16 mouse cellular contexts compared by ENCODE assay signal in the genomic region with DNA sequence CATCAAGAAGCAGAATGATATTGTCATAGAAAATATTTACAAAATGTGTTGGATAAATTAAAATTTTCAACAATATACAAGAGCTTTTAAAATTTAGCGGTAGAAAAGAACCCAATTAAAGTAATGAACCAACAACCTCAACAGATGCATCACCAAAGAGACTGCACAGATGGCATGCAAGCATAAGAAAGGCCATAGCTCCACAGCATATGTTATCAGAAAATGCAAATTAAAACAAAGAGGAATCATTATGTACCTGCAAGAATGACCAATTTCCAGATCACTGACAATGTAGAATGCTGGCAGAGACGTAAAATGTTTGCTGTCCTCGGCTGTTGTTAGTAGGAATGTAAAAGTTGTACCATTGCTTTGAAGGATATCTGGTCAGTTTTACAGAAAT.
DNase-seq lines count a peak whose midpoint lies in the region; ATAC-seq and TF ChIP-seq lines count a peak whose summit lies in the region.
"Had no signal": no experiment of that assay in that cellular context is flagged by ENCODE, and none has a peak within 500 bp of the region (broad histone marks: within the 10 kb centered on the region; RNA-seq: fewer than 3 reads in every experiment).

No protein-coding gene starts in this region.

- H3K4me2 ChIP-seq in forebrain, embryonic 13.5 days, result no peak overlapping the region
- no peak overlapping the region for H3K4me2 ChIP-seq in forebrain, embryonic 12.5 days
- H3K4me2 ChIP-seq in forebrain, embryonic 15.5 days (replicated peaks), result no peak overlapping the region
- no peak overlapping the region for H3K4me2 ChIP-seq in forebrain, embryonic 16.5 days (ENCODE audit: low read length)
- H3K4me2 ChIP-seq: embryonic facial prominence, embryonic 12.5 days had no signal

- H3K9ac ChIP-seq in forebrain, embryonic 13.5 days, result no peak overlapping the region
- no peak overlapping the region for H3K9ac ChIP-seq in forebrain, embryonic 12.5 days
- H3K9ac ChIP-seq in forebrain, embryonic 15.5 days (replicated peaks), result no peak overlapping the region
- no peak overlapping the region for H3K9ac ChIP-seq in forebrain, embryonic 16.5 days (replicated peaks; ENCODE audit: low read depth, low read length)
- H3K9ac ChIP-seq: embryonic facial prominence, embryonic 12.5 days had no signal

- no peaks in the 10 kb centered on the region for H3K36me3 ChIP-seq in forebrain, embryonic 13.5 days (ENCODE audit: poor library complexity, severe bottlenecking)
- no peaks in the 10 kb centered on the region for H3K36me3 ChIP-seq in forebrain, embryonic 12.5 days (replicated peaks)
- H3K36me3 ChIP-seq in forebrain, embryonic 15.5 days, result no peaks in the 10 kb centered on the region
- H3K36me3 ChIP-seq in forebrain, embryonic 16.5 days (ENCODE audit: control insufficient read depth, insufficient read depth), result no peaks in the 10 kb centered on the region
- H3K36me3 ChIP-seq: embryonic facial prominence, embryonic 10.5 days; embryonic facial prominence, embryonic 12.5 days had no signal

- peak; percentile 69; the same call in 1 of the 2 replicates for ATAC-seq in forebrain, embryonic 13.5 days
- ATAC-seq in forebrain, embryonic 12.5 days (ENCODE audit: low FRiP score), result no peak
- ATAC-seq in forebrain, embryonic 15.5 days (replicated peaks), result 0 out of 2 replicates have a peak, but pooled peaks have one; percentile 55
- no peak for ATAC-seq in forebrain, embryonic 16.5 days

- TF ChIP-seq CTCF in brain, embryonic 14.5 days (IDR thresholded peaks at IDR 0.05; ENCODE audit: borderline replicate concordance, extremely low read depth, insufficient read depth, insufficient read length), result no peak

- DNase-seq in brain, embryonic 14.5 days (ENCODE audit: low read depth), result peak; percentile 68
- no peak for DNase-seq in lung, adult 18-20 months
- DNase-seq: adrenal gland, adult 2 months; adrenal gland, postnatal 10 days; adrenal gland, postnatal 25 days; cerebellum, adult 11-12 months; cerebellum, adult 2 months; cerebellum, adult 9-10 months; cerebellum, postnatal 10 days; cerebellum, postnatal 25 days had no signal

- H3K27ac ChIP-seq in forebrain, embryonic 13.5 days, result no peak overlapping the region
- H3K27ac ChIP-seq in forebrain, embryonic 12.5 days, result no peak overlapping the region
- H3K27ac ChIP-seq in forebrain, embryonic 15.5 days (replicated peaks), result no peak overlapping the region
- no peak overlapping the region for H3K27ac ChIP-seq in forebrain, embryonic 16.5 days (ENCODE audit: low read length)
- H3K27ac ChIP-seq: embryonic facial prominence, embryonic 10.5 days; embryonic facial prominence, embryonic 12.5 days had no signal

- no peak for TF ChIP-seq POLR2A in brain, embryonic 14.5 days (IDR thresholded peaks at IDR 0.05; ENCODE audit: borderline replicate concordance, extremely low read depth, insufficient read depth, insufficient read length, poor library complexity, severe bottlenecking)

- no peaks in the 10 kb centered on the region for H3K27me3 ChIP-seq in forebrain, embryonic 13.5 days
- no peaks in the 10 kb centered on the region for H3K27me3 ChIP-seq in forebrain, embryonic 12.5 days
- H3K27me3 ChIP-seq in forebrain, embryonic 15.5 days, result no peaks in the 10 kb centered on the region
- no peaks in the 10 kb centered on the region for H3K27me3 ChIP-seq in forebrain, embryonic 16.5 days (replicated peaks; ENCODE audit: control insufficient read depth, insufficient read depth, low read length)
- H3K27me3 ChIP-seq: embryonic facial prominence, embryonic 12.5 days had no signal

- no peaks in the 10 kb centered on the region for H3K4me1 ChIP-seq in forebrain, embryonic 13.5 days
- no peaks in the 10 kb centered on the region for H3K4me1 ChIP-seq in forebrain, embryonic 12.5 days
- H3K4me1 ChIP-seq in forebrain, embryonic 15.5 days, result no peaks in the 10 kb centered on the region
- H3K4me1 ChIP-seq in forebrain, embryonic 16.5 days (replicated peaks; ENCODE audit: control insufficient read depth, insufficient read depth, low read length), result no peaks in the 10 kb centered on the region
- H3K4me1 ChIP-seq: embryonic facial prominence, embryonic 10.5 days; embryonic facial prominence, embryonic 12.5 days had no signal

- no peak overlapping the region for H3K4me3 ChIP-seq in forebrain, embryonic 13.5 days
- no peak overlapping the region for H3K4me3 ChIP-seq in forebrain, embryonic 12.5 days (replicated peaks)
- no peak overlapping the region for H3K4me3 ChIP-seq in forebrain, embryonic 15.5 days
- H3K4me3 ChIP-seq in forebrain, embryonic 16.5 days (replicated peaks; ENCODE audit: low read length), result no peak overlapping the region
- H3K4me3 ChIP-seq: embryonic facial prominence, embryonic 10.5 days; embryonic facial prominence, embryonic 12.5 days had no signal

- WGBS in forebrain, embryonic 13.5 days, result 61% methylated on average over 3 of the region's 3 CpGs
- WGBS in forebrain, embryonic 12.5 days, result 80% methylated on average over 3 of the region's 3 CpGs
- WGBS in forebrain, embryonic 15.5 days, result 48% methylated on average over 3 of the region's 3 CpGs
- 53% methylated on average over 3 of the region's 3 CpGs for WGBS in forebrain, embryonic 16.5 days

- no peaks in the 10 kb centered on the region for H3K9me3 ChIP-seq in forebrain, embryonic 13.5 days (replicated peaks)
- no peaks in the 10 kb centered on the region for H3K9me3 ChIP-seq in forebrain, embryonic 12.5 days
- no peaks in the 10 kb centered on the region for H3K9me3 ChIP-seq in forebrain, embryonic 15.5 days
- H3K9me3 ChIP-seq in forebrain, embryonic 16.5 days (ENCODE audit: control insufficient read depth, low read length), result no peaks in the 10 kb centered on the region
- H3K9me3 ChIP-seq: embryonic facial prominence, embryonic 10.5 days; embryonic facial prominence, embryonic 12.5 days had no signal

Comparison
In these comparisons a context has a peak if more than half of its experiments do, and no peak if none do; other contexts are left out.
1. ATAC-seq: peak in forebrain, embryonic 13.5 days (single experiment) and forebrain, embryonic 15.5 days (single experiment); none in forebrain, embryonic 12.5 days (single experiment) and forebrain, embryonic 16.5 days (single experiment).